Mouse (Mus musculus): Measurements from ENCODE around the gene Hmox2. TPM values are rescaled to one million over a fixed set of nuclear protein-coding genes. Genes with fewer than 3 reads are reported as not detected.

Hmox2 gene
- total and polyA plus RNA-seq, 2 experiments from 2014 or later = 37.9 to 92.7 TPM

DNA sequence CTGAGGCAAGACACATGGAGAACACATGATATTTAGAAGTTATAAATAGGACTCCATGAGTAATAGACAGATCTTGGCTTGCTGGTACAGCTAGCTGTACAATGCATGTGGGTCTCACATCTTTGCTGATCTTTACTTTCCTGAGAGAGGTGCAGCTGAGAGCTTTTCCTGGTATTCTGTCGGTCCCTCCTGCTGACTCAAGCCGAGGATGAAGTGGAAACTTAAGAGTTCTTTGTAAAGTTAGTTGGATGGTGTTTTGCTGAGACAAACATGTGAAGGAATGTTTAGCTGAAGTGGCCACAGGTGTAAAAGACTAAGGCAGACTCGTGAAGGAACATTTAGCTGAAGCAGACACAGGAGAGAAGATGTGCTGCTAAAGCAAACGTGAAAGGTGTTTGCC lies 70.5 kb downstream of the Hmox2 start:
- no peak overlapping the region for H3K9ac ChIP-seq (replicated peaks; ENCODE audit: low read length, poor library complexity, severe bottlenecking)
- H3K9me3 ChIP-seq (ENCODE audit: low read length) = no peaks in the 10 kb centered on the region
- WGBS = 86% methylated on average over 4 of the region's 4 CpGs
- TF ChIP-seq CTCF (IDR thresholded peaks at IDR 0.05) = no peak
- H3K27ac ChIP-seq (ENCODE audit: low read depth, low read length) = no peak overlapping the region
- no peak overlapping the region for H3K4me3 ChIP-seq (ENCODE audit: low read depth, low read length)
- no peaks in the 10 kb centered on the region for H3K27me3 ChIP-seq (ENCODE audit: insufficient read depth, low read length)
- H3K4me1 ChIP-seq (ENCODE audit: insufficient read depth, low read length) = no peaks in the 10 kb centered on the region
- no peak for DNase-seq (ENCODE audit: low spot score)
- no peak for ATAC-seq (ENCODE audit: low FRiP score)
- no peaks in the 10 kb centered on the region for H3K36me3 ChIP-seq (ENCODE audit: insufficient read depth, low read length)
- no peak overlapping the region for H3K4me2 ChIP-seq (ENCODE audit: low read depth, low read length, poor library complexity, severe bottlenecking)

Other genes with a start within 250 kb of the Hmox2 start
- gene Srl, start 184.5 kb upstream of the Hmox2 start, total RNA-seq (2014; rRNA removed) = 34.4 and 59.9 TPM in 2 replicates
- gene Srl, start 184.5 kb upstream of the Hmox2 start, polyA plus RNA-seq (2015; fragmentation: Nextera tagmentation; extraction: Ambion mirVana) = 11.3 and 11.6 TPM in 2 replicates
- 6.7 and 6.8 TPM in 2 replicates for gene Tfap4, start 166.5 kb upstream of the Hmox2 start, total RNA-seq (2014; rRNA removed)
- 5.2 and 5.9 TPM in 2 replicates for gene Tfap4, start 166.5 kb upstream of the Hmox2 start, polyA plus RNA-seq (2015; fragmentation: Nextera tagmentation; extraction: Ambion mirVana)
- gene Glis2, start 131.6 kb upstream of the Hmox2 start, total RNA-seq (2014; rRNA removed) = 20.0 and 20.6 TPM in 2 replicates
- gene Glis2, start 131.6 kb upstream of the Hmox2 start, polyA plus RNA-seq (2015; fragmentation: Nextera tagmentation; extraction: Ambion mirVana) = 10.8 and 12.0 TPM in 2 replicates
- 31.7 and 40.2 TPM in 2 replicates for gene Pam16, start 101.4 kb upstream of the Hmox2 start, total RNA-seq (2014; rRNA removed)
- 134 TPM in 2 replicates for gene Pam16, start 101.4 kb upstream of the Hmox2 start, polyA plus RNA-seq (2015; fragmentation: Nextera tagmentation; extraction: Ambion mirVana)
- 12.0 and 14.2 TPM in 2 replicates for gene Vasn, start 86.4 kb upstream of the Hmox2 start, total RNA-seq (2014; rRNA removed)
- 4.7 TPM in 2 replicates for gene Vasn, start 86.4 kb upstream of the Hmox2 start, polyA plus RNA-seq (2015; fragmentation: Nextera tagmentation; extraction: Ambion mirVana)
- 62.1 and 65.5 TPM in 2 replicates for gene Dnaja3, start 86.4 kb upstream of the Hmox2 start, total RNA-seq (2014; rRNA removed)
- 54.1 and 57.0 TPM in 2 replicates for gene Dnaja3, start 86.4 kb upstream of the Hmox2 start, polyA plus RNA-seq (2015; fragmentation: Nextera tagmentation; extraction: Ambion mirVana)
- 31.1 and 39.8 TPM in 2 replicates for gene Coro7, start 46.6 kb upstream of the Hmox2 start, total RNA-seq (2014; rRNA removed)
- 28.7 and 31.9 TPM in 2 replicates for gene Coro7, start 46.6 kb upstream of the Hmox2 start, polyA plus RNA-seq (2015; fragmentation: Nextera tagmentation; extraction: Ambion mirVana)
- 27.5 and 33.5 TPM in 2 replicates for gene Nmral1, start 7.0 kb upstream of the Hmox2 start, total RNA-seq (2014; rRNA removed)
- gene Nmral1, start 7.0 kb upstream of the Hmox2 start, polyA plus RNA-seq (2015; fragmentation: Nextera tagmentation; extraction: Ambion mirVana) = 37.1 and 41.2 TPM in 2 replicates
- 122 and 130 TPM in 2 replicates for gene Cdip1, start 63.9 kb downstream of the Hmox2 start, total RNA-seq (2014; rRNA removed)
- 131 and 139 TPM in 2 replicates for gene Cdip1, start 63.9 kb downstream of the Hmox2 start, polyA plus RNA-seq (2015; fragmentation: Nextera tagmentation; extraction: Ambion mirVana)
- gene 4930562C15Rik, start 109.1 kb downstream of the Hmox2 start, total RNA-seq (2014; rRNA removed) = not detected in 2 replicates
- 0.47 TPM in 1 of 2 replicates, not detected in the other for gene 4930562C15Rik, start 109.1 kb downstream of the Hmox2 start, polyA plus RNA-seq (2015; fragmentation: Nextera tagmentation; extraction: Ambion mirVana)
- 30.3 and 35.0 TPM in 2 replicates for gene Ubald1, start 154.0 kb downstream of the Hmox2 start, total RNA-seq (2014; rRNA removed)
- gene Ubald1, start 154.0 kb downstream of the Hmox2 start, polyA plus RNA-seq (2015; fragmentation: Nextera tagmentation; extraction: Ambion mirVana) = 79.9 and 82.5 TPM in 2 replicates
- 199 and 221 TPM in 2 replicates for gene Mgrn1, start 159.9 kb downstream of the Hmox2 start, total RNA-seq (2014; rRNA removed)
- 117 and 127 TPM in 2 replicates for gene Mgrn1, start 159.9 kb downstream of the Hmox2 start, polyA plus RNA-seq (2015; fragmentation: Nextera tagmentation; extraction: Ambion mirVana)
- gene Nudt16l1, start 212.4 kb downstream of the Hmox2 start, total RNA-seq (2014; rRNA removed) = 46.7 and 48.6 TPM in 2 replicates
- gene Nudt16l1, start 212.4 kb downstream of the Hmox2 start, polyA plus RNA-seq (2015; fragmentation: Nextera tagmentation; extraction: Ambion mirVana) = 103 and 117 TPM in 2 replicates
- 36.7 and 62.2 TPM in 2 replicates for gene Anks3, start 237.8 kb downstream of the Hmox2 start, total RNA-seq (2014; rRNA removed)
- gene Anks3, start 237.8 kb downstream of the Hmox2 start, polyA plus RNA-seq (2015; fragmentation: Nextera tagmentation; extraction: Ambion mirVana) = 44.3 and 46.9 TPM in 2 replicates